9 mouse cellular contexts compared by ENCODE assay signal in genomic region chr17:24898041-24898854, GRCm38 (mm10). TPM values are rescaled to one million over a fixed set of nuclear protein-coding genes. Genes with fewer than 3 reads are reported as not detected.
DNase-seq lines count a peak whose midpoint lies in the region; ATAC-seq lines count a peak whose summit lies in the region.
"Had no signal": no experiment of that assay in that cellular context is flagged by ENCODE, and none has a peak within 500 bp of the region (broad histone marks: within the 10 kb centered on the region; RNA-seq: fewer than 3 reads in every experiment).

No protein-coding gene starts in this region.

- peaks cover 47% of the 10 kb centered on the region for H3K4me1 ChIP-seq in heart, embryonic 12.5 days (replicated peaks)
- peaks cover 24% of the 10 kb centered on the region for H3K4me1 ChIP-seq in intestine, embryonic 16.5 days (ENCODE audit: control insufficient read depth, insufficient read depth, low read length)

- DNase-seq in heart, postnatal 4 days = no peak
- peak; percentile 1 for DNase-seq in ovary, adult 18-20 months (ENCODE audit: low spot score)
- no peak for DNase-seq in ovary, postnatal 10 days (ENCODE audit: low spot score)
- no peak for DNase-seq in yolk sac, embryonic 10.5 days (ENCODE audit: low spot score)
- DNase-seq in frontal cortex, postnatal 14 days (ENCODE audit: low spot score in 2 of 2) = no peak
- DNase-seq: adrenal gland, adult 8-10 months; lung, postnatal 36 days had no signal

- H3K36me3 ChIP-seq in heart, embryonic 12.5 days = peaks cover 71% of the 10 kb centered on the region
- H3K36me3 ChIP-seq in intestine, embryonic 16.5 days (ENCODE audit: control insufficient read depth, insufficient read depth, low read length) = peaks cover 36% of the 10 kb centered on the region

- H3K27ac ChIP-seq in heart, embryonic 12.5 days (ENCODE audit: poor library complexity, severe bottlenecking) = 0 out of 2 replicates have a peak overlapping the region, but pooled peaks have one; percentile 4
- H3K27ac ChIP-seq in intestine, embryonic 16.5 days (ENCODE audit: low read length) = no peak overlapping the region

- no peak for ATAC-seq in heart, embryonic 12.5 days (ENCODE audit: insufficient number of reproducible peaks, low FRiP score)
- no peak for ATAC-seq in intestine, embryonic 16.5 days

- WGBS in heart, embryonic 12.5 days = 80% methylated on average over 4 of the region's 4 CpGs
- WGBS in intestine, embryonic 16.5 days = 82% methylated on average over 4 of the region's 4 CpGs

- H3K9me3 ChIP-seq in heart, embryonic 12.5 days (replicated peaks) = no peaks in the 10 kb centered on the region
- H3K9me3 ChIP-seq in intestine, embryonic 16.5 days (ENCODE audit: control insufficient read depth, low read length) = no peaks in the 10 kb centered on the region

- no peak overlapping the region for H3K9ac ChIP-seq in heart, embryonic 12.5 days
- H3K9ac ChIP-seq in intestine, embryonic 16.5 days (ENCODE audit: low read depth, low read length) = 0 out of 2 replicates have a peak overlapping the region, but pooled peaks have one; percentile 38

- H3K4me3 ChIP-seq in heart, embryonic 12.5 days = no peak overlapping the region
- H3K4me3 ChIP-seq in intestine, embryonic 16.5 days (ENCODE audit: low read length) = no peak overlapping the region

- no peaks in the 10 kb centered on the region for H3K27me3 ChIP-seq in heart, embryonic 12.5 days (replicated peaks)
- no peaks in the 10 kb centered on the region for H3K27me3 ChIP-seq in intestine, embryonic 16.5 days (replicated peaks; ENCODE audit: control insufficient read depth, insufficient read depth, low read length)

- no peak overlapping the region for H3K4me2 ChIP-seq in heart, embryonic 12.5 days
- no peak overlapping the region for H3K4me2 ChIP-seq in intestine, embryonic 16.5 days (ENCODE audit: low read depth, low read length)

RNA-seq across cellular contexts. Expression of gene Nme3, which starts 1.9 kb away (rescaled TPM):
- polyA plus RNA-seq in heart, embryonic 12.5 days (2016; fragmentation: Nextera tagmentation; extraction: Ambion mirVana) = 34.5 and 36.5 TPM in 2 replicates
- 10 to 100 TPM; 33.6 to 42.8 TPM for total RNA-seq in heart, postnatal 4 days (2021)
- polyA plus RNA-seq in intestine, embryonic 16.5 days (2015; fragmentation: Nextera tagmentation; extraction: Ambion mirVana) = 76.8 and 77.1 TPM in 2 replicates

RNA-seq across cellular contexts. Expression of gene Mrps34, which starts 3.3 kb away (rescaled TPM):
- 91.1 and 94.9 TPM in 2 replicates for polyA plus RNA-seq in heart, embryonic 12.5 days (2016; fragmentation: Nextera tagmentation; extraction: Ambion mirVana)
- 10 to 100 TPM; 93.6 to 97.0 TPM for total RNA-seq in heart, postnatal 4 days (2021)
- 121 and 129 TPM in 2 replicates for polyA plus RNA-seq in intestine, embryonic 16.5 days (2015; fragmentation: Nextera tagmentation; extraction: Ambion mirVana)

RNA-seq across cellular contexts. Expression of gene Eme2, which starts 3.4 kb away (rescaled TPM):
- polyA plus RNA-seq in heart, embryonic 12.5 days (2016; fragmentation: Nextera tagmentation; extraction: Ambion mirVana) = 25.4 and 27.2 TPM in 2 replicates
- 10 to 100 TPM; 24.8 to 27.1 TPM for total RNA-seq in heart, postnatal 4 days (2021)
- 28.3 and 33.0 TPM in 2 replicates for polyA plus RNA-seq in intestine, embryonic 16.5 days (2015; fragmentation: Nextera tagmentation; extraction: Ambion mirVana)

RNA-seq across cellular contexts. Expression of gene Spsb3, which starts 11.8 kb away (rescaled TPM):
- polyA plus RNA-seq in heart, embryonic 12.5 days (2016; fragmentation: Nextera tagmentation; extraction: Ambion mirVana) = 25.7 and 28.3 TPM in 2 replicates
- total RNA-seq in heart, postnatal 4 days (2021) = 10 to 100 TPM; 34.8 to 38.6 TPM
- polyA plus RNA-seq in intestine, embryonic 16.5 days (2015; fragmentation: Nextera tagmentation; extraction: Ambion mirVana) = 33.9 and 34.4 TPM in 2 replicates

RNA-seq across cellular contexts. Expression of gene Nubp2, which starts 12.1 kb away (rescaled TPM):
- polyA plus RNA-seq in heart, embryonic 12.5 days (2016; fragmentation: Nextera tagmentation; extraction: Ambion mirVana) = 31.9 and 33.1 TPM in 2 replicates
- total RNA-seq in heart, postnatal 4 days (2021) = 10 to 100 TPM; 25.6 to 27.0 TPM
- 58.9 and 61.3 TPM in 2 replicates for polyA plus RNA-seq in intestine, embryonic 16.5 days (2015; fragmentation: Nextera tagmentation; extraction: Ambion mirVana)
